20 mouse cellular contexts compared by ENCODE assay signal in genomic region chr6:6356967-6357366, GRCm38 (mm10).
DNase-seq lines count a peak whose midpoint lies in the region; ATAC-seq and TF ChIP-seq lines count a peak whose summit lies in the region.
"Had no signal": no experiment of that assay in that cellular context is flagged by ENCODE, and none has a peak within 500 bp of the region (broad histone marks: within the 10 kb centered on the region; RNA-seq: fewer than 3 reads in every experiment).

No protein-coding gene starts in this region.

- H3K4me1 ChIP-seq in forebrain, embryonic 14.5 days (ENCODE audit: control insufficient read depth, insufficient read depth, low read length) = no peaks in the 10 kb centered on the region
- no peaks in the 10 kb centered on the region for H3K4me1 ChIP-seq in forebrain, embryonic 12.5 days
- no peaks in the 10 kb centered on the region for H3K4me1 ChIP-seq in lung, embryonic 14.5 days (ENCODE audit: insufficient read depth)
- H3K4me1 ChIP-seq in lung, adult 2 months (ENCODE audit: control insufficient read depth, insufficient read depth, low read length) = no peaks in the 10 kb centered on the region
- H3K4me1 ChIP-seq in neural tube, embryonic 13.5 days (replicated peaks) = 0 out of 2 replicates have a peak, but pooled peaks cover 5% of the 10 kb centered on the region
- peaks cover 4% of the 10 kb centered on the region; the same call in 1 of the 2 replicates for H3K4me1 ChIP-seq in neural tube, embryonic 15.5 days
- H3K4me1 ChIP-seq: forebrain, embryonic 13.5 days; hindbrain, embryonic 13.5 days had no signal

- no peak for ATAC-seq in forebrain, embryonic 14.5 days
- ATAC-seq in forebrain, embryonic 12.5 days (ENCODE audit: low FRiP score) = no peak
- no peak for ATAC-seq in lung, embryonic 14.5 days (ENCODE audit: insufficient read depth)
- ATAC-seq in neural tube, embryonic 13.5 days (ENCODE audit: low read depth) = peak; percentile 67; the same call in 1 of the 2 replicates
- ATAC-seq in neural tube, embryonic 15.5 days (ENCODE audit: low FRiP score) = no peak

- H3K27me3 ChIP-seq in forebrain, embryonic 14.5 days (replicated peaks; ENCODE audit: control insufficient read depth, insufficient read depth, low read length) = no peaks in the 10 kb centered on the region
- H3K27me3 ChIP-seq in forebrain, embryonic 12.5 days = no peaks in the 10 kb centered on the region
- H3K27me3 ChIP-seq in lung, embryonic 14.5 days (ENCODE audit: insufficient read depth, low read length) = no peaks in the 10 kb centered on the region
- no peaks in the 10 kb centered on the region for H3K27me3 ChIP-seq in neural tube, embryonic 13.5 days
- H3K27me3 ChIP-seq in neural tube, embryonic 15.5 days (replicated peaks) = no peaks in the 10 kb centered on the region
- H3K27me3 ChIP-seq: forebrain, embryonic 13.5 days; hindbrain, embryonic 13.5 days had no signal

- no peaks in the 10 kb centered on the region for H3K9me3 ChIP-seq in forebrain, embryonic 14.5 days (replicated peaks; ENCODE audit: control insufficient read depth, low read length)
- H3K9me3 ChIP-seq in forebrain, embryonic 12.5 days = no peaks in the 10 kb centered on the region
- no peaks in the 10 kb centered on the region for H3K9me3 ChIP-seq in lung, embryonic 14.5 days (ENCODE audit: low read depth, low read length)
- no peaks in the 10 kb centered on the region for H3K9me3 ChIP-seq in neural tube, embryonic 13.5 days
- no peaks in the 10 kb centered on the region; the same call in 1 of the 2 replicates for H3K9me3 ChIP-seq in neural tube, embryonic 15.5 days (replicated peaks)
- H3K9me3 ChIP-seq: embryonic facial prominence, embryonic 15.5 days; forebrain, embryonic 13.5 days; heart, embryonic 10.5 days; hindbrain, embryonic 13.5 days had no signal

- WGBS in forebrain, embryonic 14.5 days = 62% methylated on average over 6 of the region's 6 CpGs
- WGBS in forebrain, embryonic 12.5 days = 78% methylated on average over 6 of the region's 6 CpGs
- 48% methylated on average over 6 of the region's 6 CpGs for WGBS in lung, embryonic 14.5 days
- 52% methylated on average over 6 of the region's 6 CpGs for WGBS in lung, adult 2 months
- 62% methylated on average over 6 of the region's 6 CpGs for WGBS in neural tube, embryonic 13.5 days
- WGBS in neural tube, embryonic 15.5 days = 66% methylated on average over 6 of the region's 6 CpGs

- no peaks in the 10 kb centered on the region for H3K36me3 ChIP-seq in forebrain, embryonic 14.5 days (ENCODE audit: control insufficient read depth, insufficient read depth, low read length)
- no peaks in the 10 kb centered on the region for H3K36me3 ChIP-seq in forebrain, embryonic 12.5 days (replicated peaks)
- no peaks in the 10 kb centered on the region for H3K36me3 ChIP-seq in lung, embryonic 14.5 days (ENCODE audit: insufficient read depth)
- H3K36me3 ChIP-seq in neural tube, embryonic 13.5 days = no peaks in the 10 kb centered on the region
- no peaks in the 10 kb centered on the region for H3K36me3 ChIP-seq in neural tube, embryonic 15.5 days
- H3K36me3 ChIP-seq: embryonic facial prominence, embryonic 15.5 days; heart, embryonic 10.5 days; hindbrain, embryonic 13.5 days had no signal

- no peak overlapping the region for H3K27ac ChIP-seq in forebrain, embryonic 14.5 days (ENCODE audit: low read depth, low read length)
- H3K27ac ChIP-seq in forebrain, embryonic 12.5 days = no peak overlapping the region
- H3K27ac ChIP-seq in lung, embryonic 14.5 days (ENCODE audit: low read depth) = no peak overlapping the region
- no peak overlapping the region for H3K27ac ChIP-seq in neural tube, embryonic 13.5 days (replicated peaks)
- no peak overlapping the region for H3K27ac ChIP-seq in neural tube, embryonic 15.5 days (replicated peaks)
- H3K27ac ChIP-seq: embryonic facial prominence, embryonic 15.5 days; forebrain, embryonic 13.5 days; heart, embryonic 10.5 days; hindbrain, embryonic 13.5 days had no signal

- no peak overlapping the region for H3K4me2 ChIP-seq in forebrain, embryonic 14.5 days (ENCODE audit: low read length)
- H3K4me2 ChIP-seq in forebrain, embryonic 12.5 days = no peak overlapping the region
- H3K4me2 ChIP-seq in lung, embryonic 14.5 days = no peak overlapping the region
- no peak overlapping the region for H3K4me2 ChIP-seq in neural tube, embryonic 13.5 days
- no peak overlapping the region for H3K4me2 ChIP-seq in neural tube, embryonic 15.5 days
- H3K4me2 ChIP-seq: embryonic facial prominence, embryonic 15.5 days; forebrain, embryonic 13.5 days; hindbrain, embryonic 13.5 days had no signal

- H3K4me3 ChIP-seq in forebrain, embryonic 14.5 days (ENCODE audit: low read depth, low read length) = no peak overlapping the region
- H3K4me3 ChIP-seq in forebrain, embryonic 12.5 days (replicated peaks) = no peak overlapping the region
- H3K4me3 ChIP-seq in lung, embryonic 14.5 days (ENCODE audit: low read depth, low read length) = no peak overlapping the region
- no peak overlapping the region for H3K4me3 ChIP-seq in lung, adult 2 months (replicated peaks; ENCODE audit: extremely low read depth, low read depth, low read length)
- H3K4me3 ChIP-seq in neural tube, embryonic 13.5 days = no peak overlapping the region
- no peak overlapping the region for H3K4me3 ChIP-seq in neural tube, embryonic 15.5 days (replicated peaks)
- H3K4me3 ChIP-seq: embryonic facial prominence, embryonic 15.5 days; erythroblast, embryonic 14.5 days; forebrain, embryonic 13.5 days; heart, embryonic 10.5 days; hindbrain, embryonic 13.5 days had no signal

- H3K9ac ChIP-seq in forebrain, embryonic 14.5 days (ENCODE audit: low read length) = no peak overlapping the region
- no peak overlapping the region for H3K9ac ChIP-seq in forebrain, embryonic 12.5 days
- H3K9ac ChIP-seq in lung, embryonic 14.5 days = no peak overlapping the region
- H3K9ac ChIP-seq in neural tube, embryonic 13.5 days = no peak overlapping the region
- no peak overlapping the region for H3K9ac ChIP-seq in neural tube, embryonic 15.5 days (replicated peaks)
- H3K9ac ChIP-seq: embryonic facial prominence, embryonic 15.5 days; forebrain, embryonic 13.5 days; hindbrain, embryonic 13.5 days had no signal

- TF ChIP-seq POLR2A in lung, adult 2 months (IDR thresholded peaks at IDR 0.05; ENCODE audit: borderline replicate concordance, extremely low read depth, low read depth, low read length) = no peak

- peak; percentile 42 for DNase-seq in forebrain, embryonic 14.5 days (ENCODE audit: low spot score)
- DNase-seq in lung, embryonic 14.5 days = peak; percentile 20
- no peak for DNase-seq in lung, adult 2 months
- DNase-seq in embryo, embryonic 10.5 days (ENCODE audit: low spot score) = no peak
- DNase-seq: adrenal gland, postnatal 10 days; cerebellum, adult 11-12 months; cerebellum, adult 9-10 months; cerebellum, postnatal 25 days; gastrocnemius, postnatal 10 days; heart, adult 18-20 months; heart, postnatal 10 days; heart, postnatal 4 days had no signal

- TF ChIP-seq CTCF in lung, embryonic 14.5 days (IDR thresholded peaks at IDR 0.05; ENCODE audit: low read depth) = no peak
- no peak for TF ChIP-seq CTCF in lung, adult 2 months (IDR thresholded peaks at IDR 0.05; ENCODE audit: insufficient read depth, low read length)

Comparison
In these comparisons a context has a peak if more than half of its experiments do, and no peak if none do; other contexts are left out.
1. DNase-seq: peak in forebrain, embryonic 14.5 days (single experiment) and lung, embryonic 14.5 days (single experiment); none in lung, adult 2 months (single experiment) and embryo, embryonic 10.5 days (single experiment).